In the genomic region with DNA sequence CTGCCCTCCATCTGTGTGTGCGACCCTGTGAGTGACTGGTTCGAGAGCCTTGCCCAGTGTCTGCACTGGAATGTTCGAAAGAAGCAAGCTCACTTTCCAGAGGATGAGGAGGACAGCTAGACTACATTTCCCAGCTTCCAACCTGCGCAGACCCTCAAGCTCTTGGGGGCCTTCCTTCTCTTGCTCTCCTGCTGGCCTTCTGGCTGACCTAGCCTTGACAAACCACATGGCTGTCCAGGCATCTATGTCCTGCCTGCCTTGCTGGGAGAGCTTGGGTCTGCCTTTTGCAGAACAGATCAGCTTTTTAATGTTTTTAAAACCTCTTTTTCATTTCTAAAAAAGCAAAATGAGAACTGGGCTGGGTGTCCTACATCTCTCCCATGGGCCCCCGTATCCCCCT, we compare ENCODE assay signal across 20 mouse cellular contexts. TPM values are rescaled to one million over a fixed set of nuclear protein-coding genes. Genes with fewer than 3 reads are reported as not detected.
DNase-seq lines count a peak whose midpoint lies in the region; TF ChIP-seq lines count a peak whose summit lies in the region.
"Had no signal": no experiment of that assay in that cellular context is flagged by ENCODE, and none has a peak within 500 bp of the region (broad histone marks: within the 10 kb centered on the region; RNA-seq: fewer than 3 reads in every experiment).

No protein-coding gene starts in this region.

- TF ChIP-seq CTCF in gastrocnemius, adult 2 months (IDR thresholded peaks at IDR 0.05): no peak

- DNase-seq in gastrocnemius, adult 2 months: no peak
- DNase-seq in gastrocnemius, postnatal 36 days: no peak
- peak; percentile 91 for DNase-seq in heart, adult 11 months
- DNase-seq in heart, postnatal 10 days: no peak
- DNase-seq: adrenal gland, adult 2 months; adrenal gland, adult 8-10 months; adrenal gland, postnatal 10 days; adrenal gland, postnatal 14 days; adrenal gland, postnatal 25 days; adrenal gland, postnatal 36 days; B cell, adult 2 months; cerebellum, adult 11 months; cerebellum, adult 11-12 months; cerebellum, adult 18-20 months had no signal

- no peak overlapping the region for H3K4me3 ChIP-seq in gastrocnemius, adult 2 months

- peak overlapping the region; percentile 2; the same call in 1 of the 2 replicates for H3K27ac ChIP-seq in gastrocnemius, adult 2 months

- intact Hi-C loops in gastrocnemius, adult 2 months (cut with DNase I): no loop called here
- intact Hi-C loops in gastrocnemius, postnatal 36 days (cut with DNase I): no loop called here
- intact Hi-C loops in heart, postnatal 10 days (cut with DNase I): no loop called here

RNA-seq across cellular contexts. Expression of gene Slc35e2, which starts 11.9 kb away (rescaled TPM):
- total RNA-seq in gastrocnemius, adult 2 months (2021): 1 to 10 TPM; 3.3 to 5.7 TPM
- total RNA-seq in gastrocnemius, postnatal 36 days (2021): 1 to 10 TPM; 2.9 to 3.8 TPM
- 10 to 100 TPM; 12.2 to 13.1 TPM for total RNA-seq in heart, postnatal 10 days (2021)

RNA-seq across cellular contexts. Expression of gene Nadk, which starts 27.2 kb away (rescaled TPM):
- total RNA-seq in gastrocnemius, adult 2 months (2021): 10 to 100 TPM; 16.4 to 21.5 TPM
- total RNA-seq in gastrocnemius, postnatal 36 days (2021): 10 to 100 TPM; 16.6 to 16.9 TPM
- 10 to 100 TPM; 34.8 to 42.4 TPM for total RNA-seq in heart, postnatal 10 days (2021)

RNA-seq across cellular contexts. Expression of gene Cdk11b, which starts 35.3 kb away (rescaled TPM):
- total RNA-seq in gastrocnemius, adult 2 months (2021): 10 to 100 TPM; 28.4 to 32.0 TPM
- 10 to 100 TPM; 20.6 to 28.1 TPM for total RNA-seq in gastrocnemius, postnatal 36 days (2021)
- 10 to 100 TPM; 28.5 to 30.1 TPM for total RNA-seq in heart, postnatal 10 days (2021)

RNA-seq across cellular contexts. Expression of gene Gm10563, which starts 55.9 kb away (rescaled TPM):
- not detected for total RNA-seq in gastrocnemius, adult 2 months (2021)
- total RNA-seq in gastrocnemius, postnatal 36 days (2021): not detected
- not detected for total RNA-seq in heart, postnatal 10 days (2021)
- total RNA-seq: adrenal gland, adult 18-20 months; adrenal gland, adult 2 months; adrenal gland, adult 8-10 months; adrenal gland, postnatal 10 days; adrenal gland, postnatal 14 days; adrenal gland, postnatal 25 days; adrenal gland, postnatal 36 days; adrenal gland, postnatal 4 days; CH12.LX; ES-E14; G1E; MEL had no signal
